Mouse (Mus musculus): Measurements from ENCODE around the gene Ctf2. TPM values are rescaled to one million over a fixed set of nuclear protein-coding genes. Genes with fewer than 3 reads are reported as not detected.
A peak's percentile ranks its signal among the peaks of the same experiment; 100 is the strongest.

Ctf2 gene
- total RNA-seq, 2 experiments from 2014 or later = not detected

GRCm38 (mm10) chr7:127685304-127686018, 46.5 kb downstream of the Ctf2 start:
- peak in 1 of 2 experiments; percentile 17 for DNase-seq

GRCm38 (mm10) chr7:127681888-127682553, 49.9 kb downstream of the Ctf2 start:
- DNase-seq = no peak

DNA sequence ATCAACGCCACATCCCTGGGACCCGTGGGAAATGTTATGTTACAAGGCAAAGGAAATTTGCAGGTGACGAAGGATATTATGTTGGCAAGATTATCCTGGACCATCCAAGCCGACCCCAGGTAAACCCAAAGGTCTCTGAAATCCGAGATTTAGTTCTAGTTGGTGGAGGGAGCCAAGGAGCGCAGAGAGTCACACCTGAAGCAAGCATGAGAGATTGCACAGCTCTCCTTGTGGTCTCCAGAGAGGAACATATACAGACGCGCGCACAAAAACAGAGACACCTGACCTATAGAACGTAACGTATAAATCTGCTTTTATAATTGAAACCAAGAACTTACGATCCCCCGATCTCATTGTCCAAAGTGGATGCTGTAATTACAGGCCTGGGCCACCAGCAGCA, 51.4 kb downstream of the Ctf2 start:
- DNase-seq = no peak

GRCm38 (mm10) chr7:127678811-127679210, 53.2 kb downstream of the Ctf2 start:
- DNase-seq = no peak

- DNase-seq = no peak
Observed at GRCm38 (mm10) chr7:127677609-127678008, 54.4 kb downstream of the Ctf2 start.

- peak in 1 of 2 experiments; percentile 55 for DNase-seq
Observed at GRCm38 (mm10) chr7:127677077-127677476, 54.9 kb downstream of the Ctf2 start.

- no peak for DNase-seq
Observed at GRCm38 (mm10) chr7:127675391-127675811, 56.6 kb downstream of the Ctf2 start.

DNA sequence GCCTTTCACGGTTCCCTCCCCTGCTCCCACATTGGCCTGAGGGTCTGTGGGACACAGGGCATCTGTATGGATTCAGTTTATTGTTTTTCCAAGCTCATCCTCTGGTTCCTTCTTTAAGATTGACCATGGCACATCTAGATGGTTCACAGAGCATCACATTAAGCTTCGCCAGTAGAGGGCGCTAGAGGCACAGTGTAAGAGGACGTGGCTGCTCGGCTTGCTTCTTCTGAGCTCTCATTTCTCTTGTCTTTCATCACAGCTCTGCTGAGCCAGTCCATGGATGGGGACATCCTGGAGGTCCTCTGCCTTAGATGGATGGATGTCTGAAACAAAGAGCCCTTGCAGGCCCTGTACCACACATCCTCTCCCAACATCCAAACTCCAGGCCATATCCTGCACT, 57.0 kb downstream of the Ctf2 start:
- peak; percentile 81 to 92 for DNase-seq

DNA sequence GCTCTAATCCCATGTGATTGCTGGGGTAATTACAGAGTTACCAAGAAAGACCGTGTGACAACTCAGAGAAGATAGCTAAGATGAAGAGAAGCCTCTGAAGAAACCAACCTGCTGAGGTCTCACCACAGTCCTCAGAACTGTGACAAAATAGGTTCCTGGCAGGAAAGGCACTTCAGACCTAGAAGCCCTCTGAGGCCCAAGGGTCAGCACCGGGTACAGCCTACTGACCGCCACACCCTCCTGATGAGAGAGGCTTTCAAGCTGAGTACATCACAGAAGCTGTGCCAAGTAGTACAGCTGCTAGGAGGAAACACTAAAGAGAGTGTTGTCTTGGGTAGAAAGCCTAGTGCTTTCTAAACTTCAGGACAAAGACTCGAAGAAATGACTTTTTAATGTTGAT, 59.2 kb downstream of the Ctf2 start:
- no peak for DNase-seq

DNA sequence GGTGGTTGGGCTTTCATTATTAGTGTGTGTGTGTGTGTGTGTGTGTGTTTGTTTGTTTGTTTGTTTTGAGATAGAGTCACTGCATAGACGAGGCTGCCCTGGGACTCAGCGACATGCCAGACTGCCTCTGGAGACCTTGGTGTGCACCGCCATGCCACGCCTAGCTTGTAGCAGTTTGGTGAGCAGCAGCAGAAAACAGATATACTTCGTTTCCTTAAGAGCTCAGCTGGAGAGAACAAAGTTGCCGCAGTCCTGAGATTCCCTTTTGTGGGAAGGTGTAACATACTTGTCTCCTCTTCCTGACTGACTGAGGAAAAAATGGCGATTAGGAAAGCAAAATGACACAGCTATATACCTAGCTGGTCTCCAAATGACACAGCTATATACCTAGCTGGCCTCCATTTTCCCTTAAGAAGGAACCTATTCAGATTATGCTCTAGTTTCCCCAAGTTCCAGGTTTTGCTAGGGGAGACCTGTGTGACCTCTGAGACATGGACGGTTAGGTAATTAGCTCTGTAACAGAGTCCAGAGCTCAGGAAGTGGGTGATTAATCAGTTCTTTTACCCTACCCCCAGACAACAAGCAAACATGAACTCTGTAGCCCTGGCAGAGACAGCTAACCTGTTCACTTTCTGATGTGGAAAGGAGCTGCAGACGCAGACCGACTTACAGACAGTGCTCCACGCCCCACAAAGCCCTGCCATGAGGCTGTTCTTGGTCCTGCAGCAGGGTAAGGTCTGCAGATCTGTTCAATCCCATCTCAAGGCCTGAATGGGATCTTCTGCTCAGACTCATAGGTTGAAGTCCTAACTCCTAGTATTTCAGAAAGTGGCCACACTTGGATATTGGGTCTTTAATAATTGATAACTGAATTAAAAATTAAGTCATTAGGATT, 59.8 kb downstream of the Ctf2 start:
- no peak for DNase-seq

Small RNA genes within 50 kb of the gene (microRNA-seq; reads per million reads assigned to microRNA genes)
- gene Mir762 = 0 to 0.38 reads per million in 2 experiments

Other genes with a start within 250 kb of the Ctf2 start
- gene Srcap, start 220.2 kb downstream of the Ctf2 start, total RNA-seq (2021) = 10 to 100 TPM; 47.1 to 56.4 TPM
- 10 to 100 TPM in 1 of 2 experiments, 1 to 10 TPM in 1; 9.7 to 11.4 TPM for gene Gm42715, start 212.6 kb downstream of the Ctf2 start, total RNA-seq (2021)
- gene Tmem265, start 170.8 kb downstream of the Ctf2 start, total RNA-seq (2021) = not detected
- gene Phkg2, start 158.8 kb downstream of the Ctf2 start, total RNA-seq (2021) = 10 to 100 TPM; 14.9 to 16.4 TPM
- gene Ccdc189, start 143.6 kb downstream of the Ctf2 start, total RNA-seq (2021) = 10 to 100 TPM; 12.6 to 15.4 TPM
- 10 to 100 TPM; 41.0 to 42.8 TPM for gene Rnf40, start 143.4 kb downstream of the Ctf2 start, total RNA-seq (2021)
- 10 to 100 TPM; 16.5 TPM for gene Zfp629, start 116.4 kb downstream of the Ctf2 start, total RNA-seq (2021)
- 10 to 100 TPM; 34.1 to 35.4 TPM for gene Bcl7c, start 23.2 kb downstream of the Ctf2 start, total RNA-seq (2021)
- gene Ctf1, start 19.4 kb downstream of the Ctf2 start, total RNA-seq (2021) = 1 to 10 TPM; 8.8 to 9.7 TPM
- 1 to 10 TPM; 3.3 to 4.0 TPM for gene Fbxl19, start 12.4 kb upstream of the Ctf2 start, total RNA-seq (2021)
- 10 to 100 TPM; 20.5 to 26.4 TPM for gene Orai3, start 37.6 kb upstream of the Ctf2 start, total RNA-seq (2021)
- 10 to 100 TPM; 15.8 to 19.5 TPM for gene Setd1a, start 44.5 kb upstream of the Ctf2 start, total RNA-seq (2021)
- gene Gm49388, start 53.4 kb upstream of the Ctf2 start, total RNA-seq (2021) = 1 to 10 TPM; 2.5 to 2.6 TPM
- gene Hsd3b7, start 68.4 kb upstream of the Ctf2 start, total RNA-seq (2021) = 10 to 100 TPM; 10.8 to 13.9 TPM
- 10 to 100 TPM; 66.5 to 67.0 TPM for gene Stx4a, start 92.1 kb upstream of the Ctf2 start, total RNA-seq (2021)
- gene Stx1b, start 92.4 kb upstream of the Ctf2 start, total RNA-seq (2021) = under 1 TPM; 0.30 to 0.72 TPM
- 10 to 100 TPM; 16.7 to 17.9 TPM for gene Zfp646, start 144.1 kb upstream of the Ctf2 start, total RNA-seq (2021)
- 1 to 10 TPM; 3.4 to 4.1 TPM for gene Zfp668, start 144.7 kb upstream of the Ctf2 start, total RNA-seq (2021)
- gene Prss53, start 158.8 kb upstream of the Ctf2 start, total RNA-seq (2021) = 1 to 10 TPM in 1 of 2 experiments, under 1 TPM in 1; 0.52 to 1.3 TPM
- under 1 TPM in 1 of 2 experiments, not detected in 1; 0.27 TPM for gene Gm21974, start 163.3 kb upstream of the Ctf2 start, total RNA-seq (2021)
- gene Vkorc1, start 163.5 kb upstream of the Ctf2 start, total RNA-seq (2021) = 10 to 100 TPM; 19.3 to 20.8 TPM
- gene Bckdk, start 171.9 kb upstream of the Ctf2 start, total RNA-seq (2021) = 100 to 1,000 TPM; 119 to 128 TPM
- gene Kat8, start 180.3 kb upstream of the Ctf2 start, total RNA-seq (2021) = 10 to 100 TPM; 14.1 to 14.6 TPM
- under 1 TPM in 1 of 2 experiments, not detected in 1; 0.26 TPM for gene Prss8, start 197.9 kb upstream of the Ctf2 start, total RNA-seq (2021)
- gene Prss36, start 214.6 kb upstream of the Ctf2 start, total RNA-seq (2021) = 1 to 10 TPM; 8.5 to 9.3 TPM
- gene Fus, start 235.3 kb upstream of the Ctf2 start, total RNA-seq (2021) = 100 to 1,000 TPM; 108 to 156 TPM

Data from heart, adult 18-20 months (tissue).